Mouse (Mus musculus) urinary bladder, adult 2 months (tissue): Measurements from ENCODE around the gene Mtch2. TPM values are rescaled to one million over a fixed set of nuclear protein-coding genes. Genes with fewer than 3 reads are reported as not detected.
A peak's percentile ranks its signal among the peaks of the same experiment; 100 is the strongest.
"Not testable (repeated sequence)": the region's sequence is repeated elsewhere in the genome, so short reads cannot be mapped to it uniquely, and the experiment has no call there.

Source experiments
- DNase-seq: peaks from one replicate; pipeline ENCODE4 v3.0.0; 2022; ENCODE audit warnings: low spot score
- polyA plus RNA-seq: library from polyadenylated mRNA; depleted of rRNA; stranded (reverse); fragments of >200 nt; gene quantifications from 2 replicates; pipeline ENCODE4 v1.2.3, GENCODE M21; 2012; rRNA removed

The Mtch2 gene
- polyA plus RNA-seq = 135 and 146 TPM in 2 replicates

DNA sequence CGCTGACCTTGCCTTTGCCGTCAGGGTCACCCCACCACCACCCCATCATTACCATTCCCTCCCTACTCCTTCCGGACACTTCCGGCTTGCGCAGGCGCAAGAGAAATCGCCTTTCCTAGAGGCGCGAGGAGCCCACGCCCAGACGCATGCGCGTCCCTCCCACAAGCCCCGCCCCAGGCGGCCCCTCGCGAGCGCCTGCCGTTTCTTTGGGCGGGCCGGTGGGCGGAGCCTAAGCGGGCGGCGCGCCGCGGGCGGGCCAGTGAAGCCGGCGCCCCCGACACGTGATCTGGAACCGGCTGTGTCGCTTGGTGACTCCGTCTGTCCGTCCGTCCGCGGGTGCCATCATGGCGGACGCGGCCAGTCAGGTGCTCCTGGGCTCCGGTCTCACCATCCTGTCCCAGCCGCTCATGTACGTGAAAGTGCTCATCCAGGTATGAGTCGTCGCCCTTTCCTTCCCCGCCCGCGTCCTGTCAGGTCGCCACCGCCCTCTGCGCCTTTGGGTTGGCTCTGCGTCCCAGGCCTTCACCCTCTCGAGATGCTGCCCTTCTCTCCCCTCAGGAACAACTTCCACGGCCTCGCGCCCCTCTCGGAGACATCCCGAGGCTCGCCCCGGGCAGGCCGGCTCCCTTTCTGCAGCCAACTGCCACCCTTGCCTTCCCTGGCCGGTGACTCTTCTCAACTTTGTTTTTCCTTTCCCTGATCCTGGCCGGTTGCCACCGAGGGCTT, at the start of gene Mtch2:
Gene Mtch2, plus strand, starts transcription at position 201 of the 726 bp plus-strand sequence.
- peak; percentile 95 for DNase-seq

DNA sequence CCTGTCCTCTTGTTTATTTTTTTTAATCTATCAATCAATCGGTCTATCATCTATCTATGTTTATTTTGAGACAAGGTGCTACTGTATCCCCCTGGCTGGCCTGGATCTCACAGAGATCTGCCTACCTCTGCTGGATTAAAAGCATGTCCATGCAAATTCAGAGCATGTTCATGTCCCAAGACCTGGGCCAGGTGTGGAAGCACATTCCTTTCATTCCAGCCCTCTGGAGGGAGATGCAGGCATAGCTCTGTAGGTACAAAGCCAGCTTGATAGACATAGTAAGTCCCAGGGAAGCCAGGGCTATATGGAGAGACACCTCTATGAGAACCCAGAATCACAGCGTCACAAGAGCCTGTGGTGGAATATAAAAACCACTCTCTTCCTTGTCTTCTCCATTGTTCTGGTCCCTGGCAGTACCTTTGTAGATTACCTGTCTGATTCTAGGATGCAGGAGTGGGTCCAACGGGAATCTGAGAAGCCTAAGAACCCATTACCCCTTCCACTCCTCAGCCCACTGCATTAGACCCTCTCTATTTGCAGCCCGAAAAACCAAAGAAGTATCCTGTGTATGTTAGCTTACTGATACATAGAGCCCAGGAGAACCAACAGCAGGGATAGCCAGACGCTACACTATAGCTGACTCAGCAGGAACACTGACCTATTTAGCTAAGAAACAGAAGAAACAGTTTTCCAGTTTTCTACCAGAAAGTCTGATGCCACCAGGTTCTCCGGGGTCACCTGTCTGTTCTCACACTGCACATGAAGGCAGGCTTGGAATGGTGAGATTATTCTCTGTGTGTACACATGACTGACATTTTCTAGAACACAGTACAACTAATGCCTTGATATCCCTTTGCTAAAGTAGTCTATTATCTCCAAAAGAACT, 38.5 kb upstream of the Mtch2 start:
- no peak for DNase-seq

DNA sequence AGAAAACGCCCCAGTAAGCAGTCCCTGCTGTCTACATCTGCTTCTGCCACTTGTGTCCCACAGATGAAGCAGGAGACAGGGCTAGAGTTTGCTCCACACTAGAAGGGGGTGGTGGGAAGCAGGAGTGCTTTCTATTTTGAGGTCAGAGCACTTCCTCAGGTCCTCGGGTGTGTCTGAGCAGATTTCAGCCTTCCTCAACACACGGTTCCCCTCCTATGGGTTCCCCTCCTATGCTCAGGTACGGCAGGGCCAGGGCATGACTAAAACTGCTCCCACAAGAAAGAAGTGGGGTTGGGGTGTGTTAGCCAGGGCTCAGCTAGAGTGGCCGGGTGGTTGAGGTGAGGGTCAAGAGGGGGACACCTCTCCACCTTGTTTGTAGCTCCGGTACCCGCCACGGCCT, 36.2 kb upstream of the Mtch2 start:
- no peak for DNase-seq

DNA sequence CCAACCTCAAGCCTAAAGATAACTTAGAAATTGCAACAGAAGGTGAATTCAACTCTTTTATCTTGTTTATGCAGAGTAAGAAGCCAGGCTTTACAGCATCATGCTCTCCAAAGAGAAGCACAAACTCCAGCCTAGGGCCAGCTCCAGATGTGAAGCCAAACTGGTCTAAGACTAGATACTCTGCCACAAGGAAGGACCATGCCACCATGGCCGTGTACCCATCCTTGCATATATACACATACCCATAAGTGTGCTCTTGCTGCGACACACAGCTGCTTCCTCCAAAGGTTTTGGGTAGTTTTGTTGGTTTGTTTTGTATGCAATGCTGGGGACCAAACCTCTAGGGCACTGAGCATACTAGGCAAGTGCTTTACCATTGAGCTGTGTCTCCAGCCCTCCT, 31.7 kb upstream of the Mtch2 start:
- no peak for DNase-seq

DNA sequence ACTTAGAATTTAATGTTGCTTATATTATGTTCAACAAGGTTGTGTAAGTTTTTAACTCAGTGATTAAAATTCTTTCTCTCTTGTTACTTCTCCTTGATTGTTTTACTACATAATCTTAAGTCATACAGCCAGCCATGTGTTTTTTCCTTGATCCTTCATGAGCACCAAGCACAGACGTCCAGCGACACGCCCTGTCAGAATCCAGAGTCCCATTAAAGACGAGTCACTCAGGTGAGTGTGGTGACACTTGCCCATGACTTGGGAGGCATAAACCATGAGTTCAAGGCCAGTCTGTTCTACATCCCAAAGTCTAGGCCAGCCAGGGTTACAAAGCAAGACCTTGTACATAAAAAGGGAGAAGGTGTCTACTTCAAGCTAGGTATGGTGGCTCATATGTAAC, 30.8 kb upstream of the Mtch2 start:
- no peak for DNase-seq

DNA sequence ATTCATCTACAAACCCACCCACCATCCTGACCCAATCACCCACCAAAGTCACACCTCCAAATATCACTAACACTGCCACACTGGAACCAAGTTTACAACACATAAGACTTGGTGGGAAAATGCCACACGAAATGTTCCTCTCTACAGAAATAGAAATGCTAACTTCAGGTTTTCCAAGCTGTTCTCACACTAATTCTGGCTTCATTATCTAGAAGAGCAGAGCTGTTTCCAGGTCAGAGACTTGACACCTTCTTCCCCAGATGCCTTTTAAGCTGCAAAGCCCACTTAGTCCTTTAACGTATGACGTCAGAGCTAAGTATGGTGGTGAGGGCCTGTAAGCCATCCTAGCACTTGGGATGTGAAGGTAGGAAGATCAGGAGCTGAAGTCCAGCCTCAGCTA, 28.2 kb upstream of the Mtch2 start:
- no peak for DNase-seq

DNA sequence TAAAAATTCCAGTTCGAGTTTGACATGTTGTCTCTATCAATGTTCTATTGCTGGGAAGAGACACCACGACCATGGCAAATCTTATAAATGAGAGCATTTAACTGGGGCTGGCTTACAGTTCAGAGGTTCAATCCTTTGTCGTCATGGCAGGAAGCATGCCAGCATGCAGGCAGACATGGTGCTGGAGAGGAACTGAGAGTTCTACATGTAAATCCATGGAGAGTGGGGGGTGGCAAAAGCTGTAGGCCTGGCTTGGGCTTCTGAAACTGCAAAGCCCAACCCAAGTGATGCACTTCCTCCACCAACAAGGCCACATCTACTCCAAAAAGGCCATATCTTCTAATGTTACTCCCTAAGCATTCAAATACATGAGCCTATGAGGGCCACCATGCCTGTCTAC, 26.1 kb upstream of the Mtch2 start:
- no peak for DNase-seq

DNA sequence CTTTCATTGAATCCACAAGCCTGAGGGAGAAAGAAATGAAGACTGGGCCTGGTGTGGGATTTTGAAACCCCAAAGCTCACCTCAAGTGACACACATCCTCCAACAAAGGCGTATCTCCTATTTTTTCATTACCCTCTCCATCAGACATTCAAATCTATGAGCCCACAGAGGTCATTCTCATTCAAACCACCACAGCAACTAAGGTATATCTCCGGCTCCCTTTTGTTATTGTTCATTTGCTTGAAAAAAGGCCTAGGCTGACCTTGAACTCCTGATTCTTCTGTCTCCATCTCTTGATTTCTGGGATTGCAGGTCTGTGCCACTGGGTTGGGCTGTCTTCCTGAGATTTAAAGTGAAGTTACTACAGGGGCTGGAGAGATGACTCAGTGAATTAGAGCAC, 24.0 kb upstream of the Mtch2 start:
- no peak for DNase-seq

DNA sequence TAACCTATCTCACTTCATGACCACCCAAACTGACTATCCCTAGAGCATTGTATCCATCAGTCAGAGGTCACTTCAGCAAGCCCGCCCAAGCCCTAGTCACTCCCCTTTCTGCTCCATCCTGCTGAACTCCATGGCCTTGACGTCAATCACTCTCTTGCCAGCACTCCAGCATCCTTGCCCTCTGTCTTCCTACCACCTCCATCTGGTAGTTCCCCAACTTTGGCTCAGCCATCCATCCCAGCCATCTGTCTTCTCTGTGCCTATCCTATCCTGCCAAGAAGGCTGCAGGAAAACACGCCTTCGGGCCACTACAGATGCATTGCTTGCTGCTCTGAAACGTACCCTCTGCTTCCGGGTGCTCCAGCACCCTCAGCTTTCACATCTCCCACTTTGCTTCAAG, 23.2 kb upstream of the Mtch2 start:
- DNase-seq = no peak

DNA sequence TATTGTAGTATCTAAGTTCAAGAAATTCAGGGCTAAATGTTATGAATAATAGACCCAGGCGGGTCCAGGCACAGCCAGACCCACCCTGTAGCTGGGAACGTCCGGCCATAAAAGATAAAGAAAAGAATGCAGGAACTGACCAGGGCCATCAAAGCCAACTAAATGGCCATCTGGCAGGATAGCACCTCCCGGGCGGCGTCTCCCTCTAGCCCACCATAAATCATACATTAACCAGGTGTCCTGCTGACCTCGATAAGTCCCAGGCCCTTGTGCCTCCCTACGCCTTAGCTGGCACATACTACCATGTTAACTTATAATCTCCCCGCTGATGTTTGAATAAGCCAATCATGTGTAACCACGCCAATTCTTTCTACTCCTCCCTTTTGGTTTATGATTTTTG, 22.4 kb upstream of the Mtch2 start:
- not testable (repeated sequence) for DNase-seq

DNA sequence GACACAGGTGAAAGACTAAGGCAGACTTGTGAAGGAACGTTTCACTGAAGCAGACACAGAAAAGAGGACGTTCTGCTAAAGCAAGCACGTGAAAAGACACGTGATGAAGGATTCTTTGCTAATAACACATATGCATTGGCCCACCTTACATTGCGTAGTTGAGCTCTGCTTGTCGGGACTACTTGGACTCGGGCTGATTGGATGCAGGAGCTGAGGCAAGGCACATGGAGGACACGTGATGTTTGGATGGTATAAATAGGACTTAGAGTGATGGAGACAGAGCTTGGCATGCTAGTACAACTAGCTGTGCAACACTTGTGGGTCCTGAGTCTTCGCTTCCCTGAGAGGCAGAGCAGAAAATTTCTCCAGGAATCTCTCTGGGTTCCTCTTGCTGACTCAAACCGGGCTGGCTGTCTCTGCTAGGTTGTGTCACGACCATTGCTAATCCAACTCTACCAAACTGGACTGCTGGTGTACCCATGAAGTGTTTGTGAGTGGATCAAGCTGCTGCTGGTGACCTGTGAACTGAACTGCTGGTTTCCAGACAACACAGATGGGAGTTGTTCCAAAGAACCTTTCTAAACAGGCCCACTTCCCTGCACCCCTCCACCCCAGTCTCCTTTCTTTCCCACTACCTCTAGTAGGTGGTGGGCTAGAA, 21.3 kb upstream of the Mtch2 start:
- no peak for DNase-seq

DNA sequence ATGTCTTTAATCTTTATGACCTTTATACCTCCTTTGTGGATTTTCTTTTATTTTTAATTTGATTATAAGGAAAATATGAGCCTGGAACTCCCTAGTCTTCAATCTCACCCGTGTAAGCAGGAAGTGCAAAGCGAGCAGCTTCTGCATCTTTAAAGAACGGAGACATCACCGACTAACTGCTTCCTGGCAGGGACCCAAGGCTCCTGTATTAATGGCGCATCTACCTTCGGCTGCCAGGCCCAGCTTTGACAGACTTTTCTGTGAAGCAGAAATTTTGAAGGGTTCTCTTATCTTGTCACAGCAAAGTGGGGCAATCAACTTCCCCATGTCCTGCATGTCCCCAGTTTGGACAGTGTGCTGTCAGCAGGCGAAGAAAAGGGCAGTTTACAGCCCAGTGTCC, 18.2 kb upstream of the Mtch2 start:
- DNase-seq = no peak

DNA sequence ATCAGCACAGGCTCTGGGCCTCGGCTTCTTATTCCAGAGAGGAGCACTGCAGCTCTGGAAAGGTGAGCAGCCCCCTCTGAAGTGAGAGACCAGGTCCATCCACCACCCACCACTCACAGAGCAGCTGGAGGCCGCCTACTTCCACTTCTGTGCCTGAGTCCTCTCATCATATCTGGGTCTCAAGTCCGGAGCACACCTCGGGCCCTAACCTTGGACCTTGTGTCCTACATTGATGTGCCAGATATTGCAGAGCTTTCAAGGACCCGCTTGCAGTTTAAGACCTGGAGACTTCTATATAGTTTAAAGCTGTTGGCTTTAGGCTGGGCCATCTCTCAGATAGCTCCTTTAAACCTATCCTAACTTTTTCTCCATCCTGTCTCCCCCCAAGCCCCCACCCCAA, 13.5 kb upstream of the Mtch2 start:
- no peak for DNase-seq

DNA sequence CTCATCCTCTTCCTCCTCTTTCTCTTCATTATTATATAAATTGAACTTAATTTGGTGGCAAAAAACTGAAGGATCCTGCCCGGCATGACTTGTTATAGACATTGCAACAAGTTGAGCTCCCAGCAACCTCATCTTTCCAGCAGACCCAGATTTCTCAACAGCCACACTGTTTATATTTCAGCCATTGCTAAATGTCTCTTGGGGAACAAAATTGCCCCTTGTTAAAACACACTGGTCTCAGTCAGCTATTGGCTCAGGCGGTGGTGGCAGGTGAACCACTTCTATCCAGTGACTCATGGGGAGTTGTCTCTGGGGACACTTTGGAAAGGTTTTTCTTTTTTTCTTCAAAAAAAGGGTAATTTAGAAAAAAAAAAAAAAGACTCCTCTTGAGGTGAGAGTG, 8.3 kb upstream of the Mtch2 start:
- DNase-seq = no peak

DNA sequence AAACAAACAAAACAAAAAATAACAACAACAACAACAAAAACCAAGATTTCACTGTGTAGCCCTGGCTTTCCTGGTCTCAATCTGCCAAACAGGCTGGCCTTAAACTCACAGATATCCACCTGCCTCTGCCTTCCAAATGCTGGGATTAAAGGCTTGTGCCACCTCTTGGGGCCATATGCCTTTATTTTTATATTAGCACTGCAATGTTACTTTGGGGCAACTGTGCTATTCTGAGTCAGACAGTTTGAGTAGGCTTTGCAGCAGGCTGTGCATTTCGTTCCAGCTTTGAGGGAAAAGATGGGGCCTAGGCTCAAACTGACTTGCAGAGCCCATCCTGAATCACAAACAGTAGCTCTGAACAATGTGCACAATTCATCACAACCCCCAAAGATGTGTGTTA, 3.3 kb upstream of the Mtch2 start:
- no peak for DNase-seq

DNA sequence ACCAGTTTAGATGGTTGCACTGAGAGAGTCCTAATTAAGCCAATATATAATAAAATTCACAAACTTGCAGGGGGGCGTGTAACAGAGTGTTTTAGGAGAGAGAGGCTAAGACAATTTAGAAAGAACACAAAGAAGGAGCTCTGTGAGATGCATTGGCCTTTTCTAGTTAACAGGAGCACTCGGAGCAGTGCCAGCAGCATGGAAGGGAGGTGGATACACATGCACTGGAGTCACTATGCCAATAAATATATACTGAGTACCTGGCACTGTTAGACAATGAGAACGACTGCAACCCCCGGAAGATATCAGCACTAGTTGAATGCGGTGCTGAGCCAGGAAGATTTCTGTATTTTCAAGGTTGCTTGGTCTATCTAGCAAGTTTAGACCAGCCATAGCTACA, 2.7 kb upstream of the Mtch2 start:
- no peak for DNase-seq

DNA sequence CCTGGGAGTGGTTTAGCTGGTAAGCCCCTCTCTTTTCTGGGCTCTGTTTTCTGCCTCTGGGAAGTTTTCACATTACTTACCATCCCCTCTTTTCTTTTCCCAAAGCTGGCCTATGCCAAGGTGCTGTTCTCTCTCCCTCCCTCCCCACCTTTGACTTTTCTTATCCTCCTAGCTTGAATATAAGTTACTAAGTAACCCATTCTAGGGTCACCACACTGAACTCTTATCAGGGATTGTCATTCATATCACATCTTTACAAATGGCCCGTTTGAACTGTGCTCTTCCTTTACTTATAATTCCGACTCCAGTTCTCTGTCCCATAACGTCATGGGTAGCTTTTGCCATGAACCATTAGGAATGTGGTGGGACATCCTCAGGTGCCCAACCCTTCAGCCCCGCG, 1.7 kb upstream of the Mtch2 start:
- no peak for DNase-seq

DNA sequence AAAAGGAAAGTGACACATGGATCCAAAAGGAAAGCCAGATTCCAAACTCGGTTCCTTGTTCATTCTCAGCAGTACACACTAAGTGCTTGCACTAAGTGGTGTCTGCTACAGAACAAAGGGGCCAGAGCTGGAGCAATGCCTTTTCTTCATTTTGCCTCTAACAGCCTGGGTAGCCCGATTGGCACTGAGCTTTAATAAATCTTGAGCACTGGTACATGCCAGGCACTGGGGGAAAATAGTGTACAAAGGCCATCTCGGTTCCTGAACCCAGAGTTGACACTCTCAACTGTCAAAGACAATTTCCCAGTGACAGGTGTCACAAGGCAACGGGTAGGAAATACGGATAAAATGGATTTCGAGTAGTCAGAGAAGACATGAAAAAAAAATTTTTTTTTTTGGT, 784 bp upstream of the Mtch2 start:
- DNase-seq = no peak

DNA sequence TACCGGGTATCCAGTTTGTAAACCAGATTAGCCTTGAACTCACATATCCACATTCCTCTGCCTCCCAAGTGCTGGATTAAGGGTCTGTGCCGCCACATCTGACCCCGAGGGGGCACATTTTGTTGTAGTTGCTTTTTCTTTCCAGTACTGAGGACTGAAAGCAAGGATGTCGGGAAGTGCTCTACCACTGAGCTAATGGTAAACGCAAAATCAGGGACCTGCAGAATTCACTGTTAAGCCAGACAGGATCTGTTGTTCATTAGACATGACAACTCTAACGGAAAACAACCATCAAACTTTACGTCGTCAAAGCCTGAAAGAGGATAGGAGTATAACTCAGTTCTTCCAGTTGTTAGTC, 379 bp upstream of the Mtch2 start:
- peak; percentile 26 for DNase-seq

DNA sequence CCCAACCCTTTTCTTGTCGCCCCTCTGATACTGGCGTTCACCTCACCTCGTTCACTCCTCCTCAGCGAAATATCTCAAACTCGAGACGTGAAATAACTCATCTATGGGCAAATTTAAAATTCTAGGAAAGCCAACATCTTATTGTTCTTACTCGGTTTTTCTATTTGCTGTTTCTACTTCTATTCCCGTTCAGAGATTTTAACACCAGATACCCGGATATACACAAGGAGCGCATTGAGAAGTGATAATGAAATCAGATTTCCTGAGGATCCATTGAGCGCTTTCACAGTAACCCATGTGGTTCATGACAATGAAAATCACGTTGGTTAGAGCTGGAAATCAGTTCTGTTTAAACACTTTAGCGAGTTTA, 711 bp downstream of the Mtch2 start:
- DNase-seq = no peak

DNA sequence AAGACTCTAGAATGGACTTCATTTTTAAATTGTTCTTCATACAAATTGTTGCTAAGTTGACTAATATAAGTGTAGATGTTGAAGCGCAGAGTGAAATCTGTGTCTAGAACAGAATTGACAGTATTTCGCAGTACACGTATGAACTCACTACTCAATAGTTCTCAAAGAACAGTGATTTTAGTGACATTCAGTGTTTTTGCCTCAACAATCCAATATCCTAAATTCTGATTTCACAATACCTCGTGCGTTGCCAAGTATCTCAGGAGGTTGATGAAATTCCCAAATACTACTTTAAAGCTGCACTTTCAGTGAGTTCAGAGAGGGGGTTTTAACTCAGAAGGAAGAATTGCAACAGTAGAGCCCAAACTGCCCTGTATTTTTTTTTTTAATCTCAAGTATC, 1.4 kb downstream of the Mtch2 start:
- DNase-seq = no peak

DNA sequence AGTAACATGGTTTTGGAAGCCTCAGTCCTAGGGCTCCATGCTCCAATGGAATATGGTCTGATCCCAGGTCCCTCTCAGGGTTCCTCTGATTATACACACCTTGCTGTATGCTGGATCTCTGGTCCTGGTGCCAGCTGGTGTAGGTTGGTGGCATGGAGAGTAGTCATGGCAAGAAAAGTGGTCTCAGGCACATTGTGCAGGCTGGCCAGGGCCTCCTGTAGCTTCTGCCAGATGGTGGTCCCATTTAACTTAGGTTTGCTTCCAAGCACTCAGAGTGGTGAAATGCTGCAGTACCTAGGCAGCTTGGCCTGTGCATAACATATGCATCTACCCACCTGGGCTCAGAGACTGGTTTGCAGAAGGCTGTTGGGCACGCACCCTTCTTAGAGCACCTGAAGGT, 3.4 kb downstream of the Mtch2 start:
- no peak for DNase-seq

DNA sequence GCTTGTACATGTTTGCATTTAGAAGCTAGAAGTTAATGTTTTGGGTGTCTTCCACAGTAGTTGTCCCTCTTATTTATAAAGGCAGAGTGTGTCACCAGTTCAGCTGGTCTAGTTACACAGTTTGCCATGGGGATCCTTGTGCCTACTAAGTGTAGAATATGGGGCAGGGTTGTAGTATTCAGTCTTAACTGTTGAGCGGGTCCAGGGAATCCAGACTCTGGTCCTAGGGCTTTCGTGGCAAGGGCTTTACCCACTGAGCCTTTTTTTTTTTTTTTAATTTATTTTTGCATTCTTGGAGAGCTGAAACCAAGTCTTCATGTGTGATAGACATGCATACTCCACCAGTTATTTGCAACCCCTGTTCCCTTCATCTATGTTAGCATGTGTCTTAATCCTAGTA, 14.5 kb downstream of the Mtch2 start:
- DNase-seq = no peak
